23 mouse cellular contexts compared by ENCODE assay signal in the genomic region with DNA sequence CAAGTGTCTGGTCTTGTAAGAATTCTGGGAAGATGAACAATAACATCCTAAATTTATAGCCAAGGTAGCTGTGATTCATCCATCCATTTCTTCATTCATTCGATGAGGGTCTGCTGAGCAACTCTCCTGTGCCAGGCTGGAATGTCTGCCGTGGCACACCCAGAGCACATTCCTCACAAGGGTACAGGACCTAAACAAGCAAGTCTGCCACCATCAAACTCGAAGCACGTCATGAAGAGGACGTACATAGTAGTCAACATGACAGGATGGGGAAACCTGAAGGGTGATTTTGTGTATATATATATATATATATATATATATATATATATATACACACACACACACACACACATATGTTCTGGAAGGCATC.
"Had no signal": no experiment of that assay in that cellular context is flagged by ENCODE, and none has a peak within 500 bp of the region (broad histone marks: within the 10 kb centered on the region; RNA-seq: fewer than 3 reads in every experiment).

No protein-coding gene starts in this region.

- H3K9ac ChIP-seq: heart, embryonic 12.5 days; hindbrain, embryonic 12.5 days; hindbrain, embryonic 14.5 days; intestine, embryonic 15.5 days; limb, embryonic 13.5 days; limb, embryonic 15.5 days; liver, embryonic 12.5 days; liver, embryonic 14.5 days had no signal

- H3K27me3 ChIP-seq: hindbrain, embryonic 12.5 days; intestine, embryonic 15.5 days; limb, embryonic 13.5 days; limb, embryonic 15.5 days; liver, embryonic 12.5 days had no signal

- H3K9me3 ChIP-seq: heart, embryonic 10.5 days; heart, embryonic 12.5 days; hindbrain, embryonic 10.5 days; hindbrain, embryonic 12.5 days; intestine, embryonic 15.5 days; limb, embryonic 13.5 days; limb, embryonic 15.5 days; liver, embryonic 12.5 days had no signal

- H3K36me3 ChIP-seq: heart, embryonic 10.5 days; heart, embryonic 12.5 days; intestine, embryonic 15.5 days; limb, embryonic 15.5 days; liver, embryonic 12.5 days had no signal

- H3K27ac ChIP-seq: gastrocnemius, adult 2 months; heart, adult 2 months; heart, embryonic 10.5 days; hindbrain, embryonic 10.5 days; hindbrain, embryonic 12.5 days; hindbrain, embryonic 14.5 days; intestine, embryonic 15.5 days; layer of hippocampus, adult 2 months; left cerebral cortex, adult 2 months; limb, embryonic 13.5 days; limb, embryonic 15.5 days; liver, embryonic 12.5 days; liver, embryonic 14.5 days had no signal

- DNase-seq: gastrocnemius, adult 2 months; gastrocnemius, postnatal 10 days; gastrocnemius, postnatal 25 days; heart, adult 2 months; heart, postnatal 10 days; heart, postnatal 4 days; left cerebral cortex, postnatal 4 days had no signal

- ATAC-seq: forebrain, embryonic 16.5 days; hindbrain, embryonic 16.5 days; inflammation-experienced regulatory T-cells, adult 6 months; intestine, embryonic 15.5 days; intestine, postnatal 0 days; liver, embryonic 12.5 days had no signal

- H3K4me3 ChIP-seq: gastrocnemius, adult 2 months; heart, adult 2 months; heart, embryonic 10.5 days; heart, embryonic 12.5 days; hindbrain, embryonic 10.5 days; hindbrain, embryonic 12.5 days; intestine, embryonic 15.5 days; layer of hippocampus, adult 2 months; left cerebral cortex, adult 2 months; limb, embryonic 13.5 days; limb, embryonic 15.5 days; liver, embryonic 12.5 days had no signal

- H3K4me2 ChIP-seq: heart, embryonic 12.5 days; hindbrain, embryonic 12.5 days; hindbrain, embryonic 14.5 days; intestine, embryonic 15.5 days; limb, embryonic 13.5 days; limb, embryonic 15.5 days; liver, embryonic 12.5 days had no signal
